Mouse (Mus musculus) testis, postnatal 14 days (tissue): Measurements from ENCODE around the gene Fam110a.
A peak's percentile ranks its signal among the peaks of the same experiment; 100 is the strongest.

Experiments
- DNase-seq: peaks from one replicate; pipeline ENCODE4 v3.0.0; 2021; ENCODE audit warnings: low spot score

Fam110a gene

GRCm38 (mm10) chr2:151979470-151980354, at the start of gene Fam110a:
Gene Fam110a (minus strand): TSS chr2:151980219.
- peak; percentile 87 for DNase-seq

GRCm38 (mm10) chr2:152029252-152030082, 49.4 kb upstream of the Fam110a start:
- DNase-seq: peak; percentile 85

- DNase-seq: no peak
Observed at GRCm38 (mm10) chr2:152024883-152025422, 44.9 kb upstream of the Fam110a start.

GRCm38 (mm10) chr2:152022022-152022421, 42.0 kb upstream of the Fam110a start:
- no peak for DNase-seq

- DNase-seq: no peak
Observed at GRCm38 (mm10) chr2:152020255-152020654, 40.2 kb upstream of the Fam110a start.

GRCm38 (mm10) chr2:152016666-152017065, 36.6 kb upstream of the Fam110a start:
- peak; percentile 79 for DNase-seq

- no peak for DNase-seq
Observed at GRCm38 (mm10) chr2:152015997-152016396, 36.0 kb upstream of the Fam110a start.

GRCm38 (mm10) chr2:152012701-152013100, 32.7 kb upstream of the Fam110a start:
- DNase-seq: no peak

GRCm38 (mm10) chr2:152012222-152012621, 32.2 kb upstream of the Fam110a start:
- no peak for DNase-seq

- DNase-seq: peak; percentile 49
Observed at GRCm38 (mm10) chr2:152011724-152012123, 31.7 kb upstream of the Fam110a start.

GRCm38 (mm10) chr2:152010661-152011060, 30.6 kb upstream of the Fam110a start:
- DNase-seq: no peak

- DNase-seq: no peak
Observed at GRCm38 (mm10) chr2:152010251-152010650, 30.2 kb upstream of the Fam110a start.

- no peak for DNase-seq
Observed at GRCm38 (mm10) chr2:152009061-152009779, 29.2 kb upstream of the Fam110a start.

- no peak for DNase-seq
Observed at GRCm38 (mm10) chr2:152007783-152008182, 27.8 kb upstream of the Fam110a start.

GRCm38 (mm10) chr2:152002529-152002928, 22.5 kb upstream of the Fam110a start:
- DNase-seq: no peak

- DNase-seq: peak; percentile 86
Observed at GRCm38 (mm10) chr2:152000735-152001134, 20.7 kb upstream of the Fam110a start.

- DNase-seq: no peak
Observed at GRCm38 (mm10) chr2:152000291-152000679, 20.3 kb upstream of the Fam110a start.

GRCm38 (mm10) chr2:151999669-152000290, 19.8 kb upstream of the Fam110a start:
- peak; percentile 64 for DNase-seq

GRCm38 (mm10) chr2:151998932-151999331, 18.9 kb upstream of the Fam110a start:
- DNase-seq: no peak

- DNase-seq: no peak
Observed at GRCm38 (mm10) chr2:151998505-151998899, 18.5 kb upstream of the Fam110a start.

GRCm38 (mm10) chr2:151997776-151998504, 17.9 kb upstream of the Fam110a start:
- DNase-seq: no peak
